Mouse (Mus musculus): ENCODE data around the gene Trp53. TPM values are rescaled to one million over a fixed set of nuclear protein-coding genes. Genes with fewer than 3 reads are reported as not detected.
A peak's percentile ranks its signal among the peaks of the same experiment; 100 is the strongest.

Trp53 gene
- polyA plus RNA-seq, 1 experiment from 2014 or later, result 110 TPM

DNA sequence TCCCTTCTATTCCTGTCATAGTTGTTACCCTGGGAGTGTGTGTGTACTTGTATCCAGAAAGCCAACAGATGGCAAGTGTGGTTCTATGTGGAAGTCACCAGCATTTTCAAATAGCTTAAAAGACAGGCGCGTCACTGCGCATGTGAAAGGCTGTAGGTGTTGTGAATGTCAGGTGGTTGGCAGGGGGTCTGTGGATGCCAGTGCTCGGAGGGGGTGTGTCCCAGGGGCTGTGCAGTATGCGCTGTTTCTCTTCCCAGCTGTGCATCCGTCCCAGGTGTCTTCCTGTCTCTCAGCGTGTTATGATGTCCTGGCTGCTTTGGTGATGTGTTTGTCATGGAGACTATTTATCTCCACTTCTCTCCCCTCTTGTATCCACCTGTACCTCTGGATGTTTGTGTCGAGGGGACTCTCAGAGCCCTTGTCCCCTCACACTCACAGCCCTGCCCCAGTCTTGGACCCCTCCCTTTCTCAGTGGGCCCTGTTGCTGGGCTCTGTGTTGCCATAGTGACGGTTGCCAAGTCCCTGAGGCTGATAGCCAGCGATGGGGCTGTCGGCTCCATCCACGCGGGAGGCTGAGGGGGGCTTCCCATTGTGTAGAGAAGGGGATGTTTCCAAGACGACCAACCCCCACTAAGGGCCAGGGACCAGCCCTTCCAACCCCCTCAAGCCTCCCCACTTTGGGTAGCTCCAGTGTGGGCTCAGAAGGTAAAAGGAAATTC, 27.4 kb upstream of the Trp53 start:
- no peak for ATAC-seq
- H3K4me1 ChIP-seq, result no peaks in the 10 kb centered on the region
- H3K4me3 ChIP-seq, result no peak overlapping the region
- peaks cover 85% of the 10 kb centered on the region for H3K27me3 ChIP-seq (replicated peaks)
- H3K36me3 ChIP-seq, result no peaks in the 10 kb centered on the region
- H3K9ac ChIP-seq, result no peak overlapping the region
- WGBS (ENCODE audit: insufficient replicate concordance), result 37% methylated on average over 14 of the region's 14 CpGs
- H3K9me3 ChIP-seq (replicated peaks), result no peaks in the 10 kb centered on the region
- no peak overlapping the region for H3K27ac ChIP-seq
- no peak overlapping the region for H3K4me2 ChIP-seq

- ATAC-seq, result no peak
- Histone ChIP-seq H3K27me3 (replicated peaks) (peaks cover 85% of the 10 kb centered on the region), H3K36me3 (no peaks in the 10 kb centered on the region), H3K4me1 (no peaks in the 10 kb centered on the region), H3K4me3 (no peak overlapping the region), H3K27ac (no peak overlapping the region), H3K9me3 (replicated peaks) (no peaks in the 10 kb centered on the region), H3K4me2 (no peak overlapping the region), H3K9ac (no peak overlapping the region)
- WGBS (ENCODE audit: insufficient replicate concordance), result 53% methylated on average over 2 of the region's 2 CpGs
Measured at GRCm38 (mm10) chr11:69553341-69553721, 26.8 kb upstream of the Trp53 start.

DNA sequence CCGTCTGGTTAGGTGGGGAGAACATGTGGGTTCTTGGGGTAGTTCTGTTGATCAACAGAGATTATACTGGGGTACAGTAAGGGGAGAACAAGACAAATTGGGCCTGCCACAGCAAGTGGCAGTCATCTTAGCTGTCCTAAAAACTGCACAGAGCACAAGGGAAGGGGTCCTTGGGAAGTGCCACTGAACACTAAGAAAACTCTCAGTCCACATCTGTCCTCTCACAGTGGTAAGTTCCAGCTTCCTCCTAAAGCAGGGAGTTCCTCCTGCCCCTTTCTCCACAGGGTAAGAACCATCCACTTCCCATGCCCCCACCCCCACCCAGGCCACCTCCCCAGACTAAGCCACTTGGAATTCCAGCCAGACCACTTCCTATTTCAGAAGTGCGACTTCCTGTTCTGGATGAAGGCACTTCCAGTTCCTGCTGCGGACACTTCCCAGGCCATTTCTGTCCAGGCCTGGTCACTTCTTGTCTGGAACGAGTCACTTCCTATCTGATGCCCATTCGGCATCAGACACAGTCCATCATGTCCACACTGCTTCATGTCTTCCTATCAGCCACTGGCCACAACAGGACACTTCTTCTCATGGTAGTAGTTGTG, 25.5 kb upstream of the Trp53 start:
- H3K36me3 ChIP-seq, result no peaks in the 10 kb centered on the region
- no peak overlapping the region for H3K4me3 ChIP-seq
- no peak overlapping the region for H3K27ac ChIP-seq
- peaks cover 84% of the 10 kb centered on the region for H3K27me3 ChIP-seq (replicated peaks)
- no peak overlapping the region for H3K4me2 ChIP-seq
- no peak overlapping the region for H3K9ac ChIP-seq
- H3K4me1 ChIP-seq, result peaks cover 13% of the 10 kb centered on the region
- H3K9me3 ChIP-seq (replicated peaks), result no peaks in the 10 kb centered on the region
- 45% methylated on average over 5 of the region's 5 CpGs for WGBS (ENCODE audit: insufficient replicate concordance)
- no peak for ATAC-seq

DNA sequence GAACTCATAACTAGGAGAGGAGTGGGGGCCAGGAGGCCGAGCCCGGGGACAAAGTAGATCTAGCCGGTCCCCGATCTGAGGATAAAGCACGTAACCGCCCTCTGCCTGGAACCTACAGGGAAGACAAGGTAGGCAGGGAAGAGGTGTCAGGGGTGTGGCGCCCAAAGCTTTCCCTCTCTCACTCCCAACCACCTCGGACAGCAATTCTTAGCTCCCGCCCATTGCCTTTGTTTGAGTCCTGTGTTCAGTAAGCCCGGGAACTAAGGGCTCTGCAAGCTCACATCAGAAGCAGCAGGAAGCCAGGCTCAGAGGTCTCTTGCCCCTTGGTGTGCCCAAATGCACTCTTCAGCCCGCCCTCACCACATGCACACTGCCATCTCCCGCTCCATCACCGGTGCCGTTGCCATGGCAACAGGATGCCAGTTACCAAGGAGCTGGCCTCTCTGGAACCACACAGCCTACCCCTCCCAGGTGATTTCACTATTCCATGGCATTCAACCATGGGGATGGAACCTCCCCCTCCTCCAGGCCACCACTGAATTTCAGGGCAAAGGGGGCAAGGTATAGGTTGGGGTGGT, 22.7 kb upstream of the Trp53 start:
- WGBS (ENCODE audit: insufficient replicate concordance), result 42% methylated on average over 14 of the region's 14 CpGs
- Histone ChIP-seq H3K9ac (no peak overlapping the region), H3K4me1 (peaks cover 21% of the 10 kb centered on the region), H3K4me2 (no peak overlapping the region), H3K9me3 (replicated peaks) (no peaks in the 10 kb centered on the region), H3K27ac (no peak overlapping the region), H3K4me3 (no peak overlapping the region), H3K27me3 (replicated peaks) (peaks cover 92% of the 10 kb centered on the region), H3K36me3 (peaks cover 19% of the 10 kb centered on the region)
- ATAC-seq, result no peak

GRCm38 (mm10) chr11:69558756-69559155, 21.4 kb upstream of the Trp53 start:
- Histone ChIP-seq H3K27me3 (replicated peaks) (peaks cover 82% of the 10 kb centered on the region), H3K9ac (no peak overlapping the region), H3K27ac (no peak overlapping the region), H3K9me3 (replicated peaks) (no peaks in the 10 kb centered on the region), H3K36me3 (peaks cover 31% of the 10 kb centered on the region), H3K4me3 (no peak overlapping the region), H3K4me2 (peak overlapping the region; percentile 65; the same call in 1 of the 2 replicates), H3K4me1 (peaks cover 24% of the 10 kb centered on the region)
- ATAC-seq, result no peak
- WGBS (ENCODE audit: insufficient replicate concordance), result 12% methylated on average over 6 of the region's 6 CpGs

DNA sequence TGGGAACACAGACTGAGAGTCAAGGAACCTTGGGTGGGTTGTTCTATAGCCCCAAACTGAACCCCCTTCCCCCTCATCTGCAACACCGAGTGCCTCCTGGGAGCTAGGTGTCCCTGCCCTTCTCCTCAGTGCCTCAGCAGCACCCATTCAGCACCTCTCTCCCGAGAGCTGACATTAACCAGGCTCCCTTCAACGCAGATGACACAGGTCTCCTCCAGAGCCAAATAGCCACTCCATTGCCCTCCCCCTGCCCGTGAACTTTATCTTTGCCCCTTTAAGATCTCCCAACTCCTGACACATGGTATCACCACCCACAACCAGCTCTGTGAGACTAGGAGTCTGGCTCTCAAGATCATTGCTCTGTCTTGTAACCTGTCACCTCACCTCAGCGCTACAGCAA, 21.0 kb upstream of the Trp53 start:
- peaks cover 36% of the 10 kb centered on the region for H3K36me3 ChIP-seq
- no peaks in the 10 kb centered on the region for H3K9me3 ChIP-seq (replicated peaks)
- peaks cover 81% of the 10 kb centered on the region for H3K27me3 ChIP-seq (replicated peaks)
- no peak for ATAC-seq
- 15% methylated on average over 5 of the region's 5 CpGs for WGBS (ENCODE audit: insufficient replicate concordance)
- H3K4me3 ChIP-seq, result peak overlapping the region; percentile 41; the same call in 1 of the 2 replicates
- no peak overlapping the region for H3K9ac ChIP-seq
- no peak overlapping the region for H3K27ac ChIP-seq
- H3K4me1 ChIP-seq, result peaks cover 28% of the 10 kb centered on the region
- peak overlapping the region; percentile 65 for H3K4me2 ChIP-seq

GRCm38 (mm10) chr11:69559851-69560765, 20.1 kb upstream of the Trp53 start, which contains the start of gene Efnb3:
Gene Efnb3 (minus strand): TSS chr11:69560205.
- Histone ChIP-seq H3K36me3 (peaks cover 45% of the 10 kb centered on the region), H3K9ac (peak within 1 kb of the TSS; percentile 30; the same call in 1 of the 2 replicates)
- no peak for ATAC-seq

DNA sequence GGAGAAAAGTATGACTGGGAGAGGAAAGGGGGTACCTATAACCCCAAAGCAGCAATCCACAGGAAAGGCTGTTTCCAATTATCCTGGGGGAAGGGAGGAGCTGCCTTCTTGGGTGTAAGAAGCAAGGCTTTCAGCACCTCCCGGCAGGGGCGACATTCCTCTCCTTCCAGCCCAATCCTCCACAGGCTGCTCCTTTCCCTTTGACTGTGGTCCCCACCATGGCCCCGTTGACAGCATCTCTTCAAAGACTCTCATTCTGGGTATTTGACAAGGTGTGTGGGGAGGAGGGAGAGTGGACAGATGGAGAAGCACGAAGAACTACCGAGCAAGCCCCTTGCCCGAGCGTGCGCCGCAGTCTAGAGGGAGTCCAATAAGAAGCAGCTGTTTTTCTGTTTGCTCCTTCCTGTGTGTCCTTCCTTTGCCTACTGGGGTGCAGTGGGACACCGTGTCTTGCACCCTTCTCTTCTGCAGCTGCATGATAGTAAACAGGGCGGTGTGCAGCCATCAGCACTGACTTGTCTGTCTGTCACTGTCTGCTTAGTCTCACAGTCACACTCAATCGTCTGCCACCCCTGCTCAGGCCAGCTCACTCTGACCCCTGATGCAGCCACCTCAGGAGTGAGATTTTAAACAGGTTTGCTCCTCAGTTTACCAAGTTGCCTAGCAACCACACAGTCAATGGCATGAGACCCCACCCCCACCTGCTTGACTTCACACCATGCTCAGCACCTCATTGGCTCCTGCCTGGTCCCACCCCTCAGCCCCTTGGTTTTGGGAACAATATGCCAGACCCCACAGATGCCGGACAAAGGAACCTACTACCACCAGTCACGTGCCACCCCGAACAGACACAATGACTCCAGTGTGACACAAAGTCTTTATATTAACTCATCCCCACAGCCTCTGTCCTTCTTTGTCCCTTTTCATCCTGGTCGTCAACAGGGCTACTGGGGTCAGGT, 19.0 kb upstream of the Trp53 start:
- peak overlapping the region; percentile 65; the same call in 1 of the 2 replicates for H3K4me2 ChIP-seq
- H3K27me3 ChIP-seq (replicated peaks), result peaks cover 65% of the 10 kb centered on the region
- no peak overlapping the region for H3K4me3 ChIP-seq
- H3K4me1 ChIP-seq, result peaks cover 31% of the 10 kb centered on the region
- no peaks in the 10 kb centered on the region for H3K9me3 ChIP-seq (replicated peaks)
- 71% methylated on average over 16 of the region's 16 CpGs for WGBS (ENCODE audit: insufficient replicate concordance)
- H3K27ac ChIP-seq, result no peak overlapping the region
- ATAC-seq, result no peak
- H3K9ac ChIP-seq, result no peak overlapping the region
- H3K36me3 ChIP-seq, result peaks cover 56% of the 10 kb centered on the region

More at GRCm38 (mm10) chr11:69559851-69560765, 20.1 kb upstream of the Trp53 start, which contains the start of gene Efnb3:
- peaks cover 75% of the 10 kb centered on the region for H3K27me3 ChIP-seq (replicated peaks)
- H3K9me3 ChIP-seq (replicated peaks), result no peaks in the 10 kb centered on the region
- H3K4me2 ChIP-seq, result peak within 1 kb of the TSS; percentile 65
- peak within 1 kb of the TSS; percentile 41 for H3K4me3 ChIP-seq
- H3K27ac ChIP-seq, result no peak within 1 kb of the TSS
- WGBS (ENCODE audit: insufficient replicate concordance), result 7% methylated on average over 39 of the region's 59 CpGs
- H3K4me1 ChIP-seq, result peaks cover 31% of the 10 kb centered on the region

GRCm38 (mm10) chr11:69563373-69563772, 16.8 kb upstream of the Trp53 start:
- H3K27ac ChIP-seq, result no peak overlapping the region
- no peak overlapping the region for H3K4me2 ChIP-seq
- peaks cover 78% of the 10 kb centered on the region for H3K36me3 ChIP-seq
- 75% methylated on average over 13 of the region's 13 CpGs for WGBS (ENCODE audit: insufficient replicate concordance)
- H3K9me3 ChIP-seq (replicated peaks), result no peaks in the 10 kb centered on the region
- no peak for ATAC-seq
- peaks cover 44% of the 10 kb centered on the region for H3K27me3 ChIP-seq (replicated peaks)
- no peak overlapping the region for H3K9ac ChIP-seq
- peaks cover 31% of the 10 kb centered on the region for H3K4me1 ChIP-seq
- H3K4me3 ChIP-seq, result no peak overlapping the region

DNA sequence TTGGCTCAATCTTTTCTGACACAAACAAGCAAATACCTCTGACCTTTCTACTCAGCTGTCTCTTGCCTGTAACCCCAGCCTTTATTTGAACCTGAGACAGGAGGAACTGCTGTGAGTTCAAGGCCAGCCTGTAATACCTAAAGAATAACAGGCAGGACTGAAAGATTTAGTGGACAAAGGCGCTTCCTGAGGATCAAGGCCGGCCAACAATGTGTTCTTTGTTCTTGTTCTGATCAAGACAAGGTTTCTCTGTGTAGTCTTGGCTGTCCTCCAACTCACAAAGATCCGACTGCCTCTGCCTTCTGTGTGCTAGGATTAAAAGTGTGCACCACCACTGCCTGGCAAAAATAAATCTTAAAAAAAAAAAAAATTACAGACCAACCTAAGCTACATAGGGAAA, 15.8 kb upstream of the Trp53 start:
- peaks cover 21% of the 10 kb centered on the region for H3K4me1 ChIP-seq
- H3K9ac ChIP-seq, result no peak overlapping the region
- no peak overlapping the region for H3K4me2 ChIP-seq
- ATAC-seq, result no peak
- no peak overlapping the region for H3K27ac ChIP-seq
- peaks cover 86% of the 10 kb centered on the region for H3K36me3 ChIP-seq
- no peaks in the 10 kb centered on the region for H3K9me3 ChIP-seq (replicated peaks)
- H3K4me3 ChIP-seq, result no peak overlapping the region
- 82% methylated on average over 3 of the region's 3 CpGs for WGBS (ENCODE audit: insufficient replicate concordance)
- peaks cover 34% of the 10 kb centered on the region for H3K27me3 ChIP-seq (replicated peaks)

- Histone ChIP-seq H3K27ac (no peak overlapping the region), H3K9ac (no peak overlapping the region), H3K9me3 (replicated peaks) (no peaks in the 10 kb centered on the region), H3K4me1 (peaks cover 21% of the 10 kb centered on the region), H3K4me2 (no peak overlapping the region), H3K36me3 (peaks cover 94% of the 10 kb centered on the region), H3K4me3 (no peak overlapping the region), H3K27me3 (replicated peaks) (peaks cover 26% of the 10 kb centered on the region)
- 85% methylated on average over 8 of the region's 8 CpGs for WGBS (ENCODE audit: insufficient replicate concordance)
- ATAC-seq, result no peak
Measured at GRCm38 (mm10) chr11:69565131-69565530, 15.0 kb upstream of the Trp53 start.

All from liver, embryonic 12.5 days (tissue).